27 mouse cellular contexts compared by ENCODE assay signal in genomic region chr6:31537193-31537592, GRCm38 (mm10). TPM values are rescaled to one million over a fixed set of nuclear protein-coding genes. Genes with fewer than 3 reads are reported as not detected.
DNase-seq lines count a peak whose midpoint lies in the region; ATAC-seq and TF ChIP-seq lines count a peak whose summit lies in the region.
"Had no signal": no experiment of that assay in that cellular context is flagged by ENCODE, and none has a peak within 500 bp of the region (broad histone marks: within the 10 kb centered on the region; RNA-seq: fewer than 3 reads in every experiment).

No protein-coding gene starts in this region.

- no peaks in the 10 kb centered on the region for H3K79me2 ChIP-seq in MEL (ENCODE audit: control insufficient read depth, insufficient read depth, low read length, poor library complexity)

- WGBS in lung, adult 2 months, result 55% methylated on average over 4 of the region's 4 CpGs
- WGBS in liver, embryonic 15.5 days (ENCODE audit: insufficient replicate concordance), result 32% methylated on average over 4 of the region's 4 CpGs

- no peaks in the 10 kb centered on the region for H3K27me3 ChIP-seq in MEL (ENCODE audit: control insufficient read depth in 1 of 2, insufficient read depth in 2 of 2, low read length in 2 of 2)
- H3K27me3 ChIP-seq in liver, embryonic 15.5 days, result no peaks in the 10 kb centered on the region
- H3K27me3 ChIP-seq: embryonic facial prominence, embryonic 15.5 days; forebrain, embryonic 12.5 days; kidney, embryonic 15.5 days; limb, embryonic 13.5 days had no signal

- TF ChIP-seq RAD21 in MEL (IDR thresholded peaks at IDR 0.05; ENCODE audit: low read depth, low read length), result no peak

- no peak for DNase-seq in layer of hippocampus, adult 2 months (ENCODE audit: low spot score in 2 of 2)
- no peak for DNase-seq in layer of hippocampus, adult 18-20 months (ENCODE audit: low spot score in 2 of 2)
- DNase-seq in lung, postnatal 36 days, result peak; percentile 53
- no peak for DNase-seq in lung, adult 2 months
- peak; percentile 29 for DNase-seq in MEL (ENCODE audit: low read depth, low spot score)
- no peak for DNase-seq in right cerebral cortex, postnatal 10 days (ENCODE audit: low spot score in 2 of 2)
- DNase-seq: adrenal gland, adult 8-10 months; B cell, adult 2 months; cerebellum, adult 2 months; cerebellum, postnatal 14 days; forebrain, postnatal 0 days; gastrocnemius, postnatal 10 days; heart, postnatal 36 days; kidney, adult 18-20 months; kidney, postnatal 25 days; midbrain, embryonic 14.5 days; right cerebral cortex, postnatal 14 days; thymus, postnatal 14 days had no signal

- H3K4me3 ChIP-seq in layer of hippocampus, adult 2 months, result no peak overlapping the region
- H3K4me3 ChIP-seq in lung, adult 2 months (replicated peaks; ENCODE audit: extremely low read depth, low read depth, low read length), result no peak overlapping the region
- H3K4me3 ChIP-seq in MEL (ENCODE audit: control insufficient read depth in 1 of 2, insufficient read depth in 1 of 2, low read depth in 2 of 2, low read length in 2 of 2), result no peak overlapping the region
- H3K4me3 ChIP-seq in liver, embryonic 15.5 days (replicated peaks), result no peak overlapping the region
- H3K4me3 ChIP-seq: embryonic facial prominence, embryonic 10.5 days; embryonic facial prominence, embryonic 15.5 days; forebrain, embryonic 12.5 days; kidney, embryonic 15.5 days; limb, embryonic 13.5 days had no signal

- TF ChIP-seq CTCF in layer of hippocampus, adult 2 months (conservative IDR thresholded peaks at IDR 0.05), result no peak
- no peak for TF ChIP-seq CTCF in lung, adult 2 months (IDR thresholded peaks at IDR 0.05; ENCODE audit: insufficient read depth, low read length)
- no peak for TF ChIP-seq CTCF in MEL (IDR thresholded peaks at IDR 0.05 in 2 of 3, conservative IDR thresholded peaks at IDR 0.05 in 1 of 3; ENCODE audit: control insufficient read depth in 1 of 3, insufficient read depth in 1 of 3, low read depth in 2 of 3, low read length in 3 of 3, poor library complexity in 1 of 3, severe bottlenecking in 1 of 3)

- H3K9me3 ChIP-seq in MEL (replicated peaks; ENCODE audit: insufficient read depth, low read length), result no peaks in the 10 kb centered on the region
- no peaks in the 10 kb centered on the region for H3K9me3 ChIP-seq in liver, embryonic 15.5 days (replicated peaks)
- H3K9me3 ChIP-seq: embryonic facial prominence, embryonic 10.5 days; embryonic facial prominence, embryonic 15.5 days; forebrain, embryonic 12.5 days; kidney, embryonic 15.5 days; limb, embryonic 13.5 days had no signal

- TF ChIP-seq POLR2A in lung, adult 2 months (IDR thresholded peaks at IDR 0.05; ENCODE audit: borderline replicate concordance, extremely low read depth, low read depth, low read length), result no peak
- TF ChIP-seq POLR2A in MEL (IDR thresholded peaks at IDR 0.05; ENCODE audit: control insufficient read depth in 1 of 2, insufficient read depth in 1 of 2, low read depth in 1 of 2, low read length in 2 of 2, poor library complexity in 1 of 2), result no peak

- H3K27ac ChIP-seq in layer of hippocampus, adult 2 months, result peak overlapping the region; percentile 11; the same call in 1 of the 2 replicates
- H3K27ac ChIP-seq in MEL (ENCODE audit: control insufficient read depth, low read depth, low read length), result peak overlapping the region; percentile 11; the same call in 1 of the 2 replicates
- peak overlapping the region; percentile 35; the same call in 1 of the 2 replicates for H3K27ac ChIP-seq in liver, embryonic 15.5 days (replicated peaks)
- H3K27ac ChIP-seq: embryonic facial prominence, embryonic 10.5 days; embryonic facial prominence, embryonic 15.5 days; forebrain, embryonic 12.5 days; hindbrain, embryonic 14.5 days; kidney, embryonic 15.5 days; limb, embryonic 13.5 days had no signal

- no peak for ATAC-seq in liver, embryonic 15.5 days (ENCODE audit: insufficient read depth)
- ATAC-seq: forebrain, postnatal 0 days had no signal

- peaks cover 0 to 17% of the 10 kb centered on the region in 2 experiments; a peak in 2 of 4 replicates for H3K36me3 ChIP-seq in MEL (ENCODE audit: control insufficient read depth in 1 of 2, insufficient read depth in 2 of 2, low read length in 2 of 2)
- no peaks in the 10 kb centered on the region for H3K36me3 ChIP-seq in liver, embryonic 15.5 days (replicated peaks)
- H3K36me3 ChIP-seq: embryonic facial prominence, embryonic 15.5 days; kidney, embryonic 15.5 days; limb, embryonic 13.5 days had no signal

- H3K9ac ChIP-seq in MEL (ENCODE audit: control insufficient read depth, low read depth, low read length, poor library complexity, severe bottlenecking), result no peak overlapping the region
- H3K9ac ChIP-seq in liver, embryonic 15.5 days, result no peak overlapping the region
- H3K9ac ChIP-seq: embryonic facial prominence, embryonic 15.5 days; forebrain, embryonic 12.5 days; forebrain, postnatal 0 days; hindbrain, embryonic 14.5 days; kidney, embryonic 15.5 days; limb, embryonic 13.5 days had no signal

- peaks cover 12% of the 10 kb centered on the region for H3K4me1 ChIP-seq in lung, adult 2 months (ENCODE audit: control insufficient read depth, insufficient read depth, low read length)
- peaks cover 9 to 12% of the 10 kb centered on the region in 2 experiments for H3K4me1 ChIP-seq in MEL (ENCODE audit: control insufficient read depth in 1 of 2, insufficient read depth in 2 of 2, low read length in 2 of 2)
- H3K4me1 ChIP-seq in liver, embryonic 15.5 days (replicated peaks), result peaks cover 45% of the 10 kb centered on the region
- H3K4me1 ChIP-seq: embryonic facial prominence, embryonic 10.5 days; embryonic facial prominence, embryonic 15.5 days; forebrain, embryonic 12.5 days; kidney, embryonic 15.5 days; limb, embryonic 13.5 days had no signal

- H3K4me2 ChIP-seq in liver, embryonic 15.5 days, result no peak overlapping the region
- H3K4me2 ChIP-seq: embryonic facial prominence, embryonic 15.5 days; forebrain, embryonic 12.5 days; heart, embryonic 11.5 days; hindbrain, embryonic 14.5 days; kidney, embryonic 15.5 days; limb, embryonic 13.5 days had no signal

- TF ChIP-seq EP300 in MEL (IDR thresholded peaks at IDR 0.05; ENCODE audit: low read depth in 1 of 2, low read length in 2 of 2), result no peak

TF ChIP-seq in MEL, 35 proteins besides CTCF, POLR2A, EP300 and RAD21:
- TF ChIP-seq MAFK (IDR thresholded peaks at IDR 0.05; ENCODE audit: borderline replicate concordance, low read depth, low read length) (no peak), SIN3A (IDR thresholded peaks at IDR 0.05; ENCODE audit: low read length) (0 out of 2 replicates have a peak, but pooled peaks have one; percentile 4), SMC3 (IDR thresholded peaks at IDR 0.05; ENCODE audit: low read depth, low read length) (no peak), GATA1 (IDR thresholded peaks at IDR 0.05; ENCODE audit: low read depth, low read length) (peak; percentile 21; the same call in 1 of the 2 replicates), USF2 (IDR thresholded peaks at IDR 0.05; ENCODE audit: borderline replicate concordance in 1 of 2, insufficient read depth in 1 of 2, low read depth in 1 of 2, low read length in 2 of 2) (no peak), TCF12 (IDR thresholded peaks at IDR 0.05; ENCODE audit: low read depth, low read length) (no peak), ELF1 (IDR thresholded peaks at IDR 0.05; ENCODE audit: low read depth, low read length) (no peak), RCOR1 (IDR thresholded peaks at IDR 0.05; ENCODE audit: low read depth, low read length) (no peak), POLR2AphosphoS2 (IDR thresholded peaks at IDR 0.05; ENCODE audit: low read length) (no peak), MAZ (IDR thresholded peaks at IDR 0.05; ENCODE audit: low read depth, low read length) (no peak)
TF ChIP-seq in MEL: peak in this region for 2.

RNA-seq across cellular contexts. Expression of gene Podxl, which starts 26.6 kb away (rescaled TPM):
- total RNA-seq in layer of hippocampus, adult 2 months (2021), result 10 to 100 TPM; 16.8 to 18.9 TPM
- 10 to 100 TPM; 13.1 to 16.6 TPM for total RNA-seq in layer of hippocampus, adult 18-20 months (2021)
- 190 and 236 TPM in 2 replicates for polyA plus RNA-seq in lung, adult 2 months (2012; rRNA removed)
- total RNA-seq in MEL (2012; rRNA removed), result 14.2 and 19.1 TPM in 2 replicates
- 10 to 100 TPM in 1 of 2 experiments, not detected in 1; 40.8 TPM for polyA plus RNA-seq in MEL (2012; ENCODE audit: insufficient read depth in 1 of 2, insufficient read length in 2 of 2, low read depth in 1 of 2, low replicate concordance in 2 of 2, missing spikeins in 1 of 2)
- 5.1 and 5.8 TPM in 2 replicates for polyA plus RNA-seq in liver, embryonic 15.5 days (2015; fragmentation: Nextera tagmentation; extraction: Ambion mirVana)
- total RNA-seq: CH12.LX had no signal

Comparison
In these comparisons a context has a peak if more than half of its experiments do, and no peak if none do; other contexts are left out.
1. DNase-seq: peak in lung, postnatal 36 days (single experiment) and MEL (single experiment); none in layer of hippocampus, adult 2 months (0 of 2), layer of hippocampus, adult 18-20 months (0 of 2), lung, adult 2 months (single experiment) and right cerebral cortex, postnatal 10 days (0 of 2).
2. Peak in every context shown above with its lines, with median percentiles within 50 percentile points of each other: H3K27ac ChIP-seq.